Mouse (Mus musculus) C2C12 (cell line): ENCODE results near the gene Adgrv1. TPM values are rescaled to one million over a fixed set of nuclear protein-coding genes. Genes with fewer than 3 reads are reported as not detected.

Experiments
- H3K27me3 ChIP-seq: one replicate; pipeline ENCODE4 v1.6.1; 2011; ENCODE audit not compliant: control insufficient read depth, insufficient read depth, insufficient read length
- H3K36me3 ChIP-seq: one replicate; pipeline ENCODE4 v1.6.1; 2011; ENCODE audit not compliant: control insufficient read depth, insufficient read depth
- H3K4me3 ChIP-seq: one replicate; pipeline ENCODE4 v1.5.1; 2011; ENCODE audit warnings: mild to moderate bottlenecking, control low read depth; ENCODE audit not compliant: poor library complexity, insufficient read depth, severe bottlenecking
- H3K79me2 ChIP-seq: one replicate; pipeline ENCODE4 v1.6.1; 2011; ENCODE audit not compliant: control insufficient read depth, insufficient read depth
- H3K79me3 ChIP-seq: one replicate; pipeline ENCODE4 v1.6.1; 2011; ENCODE audit warnings: low read depth, control low read depth
- H3ac ChIP-seq: one replicate; pipeline ENCODE3; 2011; ENCODE audit warnings: low read depth; ENCODE audit not compliant: control insufficient read depth, insufficient read length
- CEBPB ChIP-seq: IDR thresholded peaks from one replicate; pipeline ENCODE4 v1.6.1; 2011; ENCODE audit warnings: low read depth, mild to moderate bottlenecking, control low read depth, moderate library complexity
- CTCF ChIP-seq: IDR thresholded peaks from one replicate; pipeline ENCODE4 v1.5.1; 2011; ENCODE audit not compliant: control insufficient read depth, insufficient read depth, insufficient read length
- FOSL1 ChIP-seq: IDR thresholded peaks from one replicate; pipeline ENCODE4 v1.8.0; 2011; ENCODE audit warnings: mild to moderate bottlenecking, low read length; ENCODE audit not compliant: poor library complexity, insufficient read depth, severe bottlenecking
- MAX ChIP-seq: IDR thresholded peaks from one replicate; pipeline ENCODE4 v1.6.1; 2011; ENCODE audit warnings: mild to moderate bottlenecking, control low read depth
- MYOD1 ChIP-seq: IDR thresholded peaks from one replicate; pipeline ENCODE4 v1.6.1; 2011; ENCODE audit warnings: low read depth; ENCODE audit not compliant: control insufficient read depth, insufficient read length
- MYOG ChIP-seq: IDR thresholded peaks from one replicate; pipeline ENCODE4 v1.6.1; 2011; ENCODE audit not compliant: control insufficient read depth, insufficient read length; ENCODE audit errors: extremely low read depth
- USF1 ChIP-seq: IDR thresholded peaks from one replicate; pipeline ENCODE4 v1.6.1; 2011; ENCODE audit warnings: low read depth, mild to moderate bottlenecking, control low read depth, moderate library complexity
- polyA plus RNA-seq: library from polyadenylated mRNA; unstranded; fragments of >200 nt; fragmentation: generic; extraction: Trizol; gene quantifications from one replicate; pipeline ENCODE4 v1.2.1, GENCODE M21; 2012; ENCODE audit warnings: missing spikeins

Adgrv1 gene
- polyA plus RNA-seq, 1 experiment = 0.18 TPM

DNA sequence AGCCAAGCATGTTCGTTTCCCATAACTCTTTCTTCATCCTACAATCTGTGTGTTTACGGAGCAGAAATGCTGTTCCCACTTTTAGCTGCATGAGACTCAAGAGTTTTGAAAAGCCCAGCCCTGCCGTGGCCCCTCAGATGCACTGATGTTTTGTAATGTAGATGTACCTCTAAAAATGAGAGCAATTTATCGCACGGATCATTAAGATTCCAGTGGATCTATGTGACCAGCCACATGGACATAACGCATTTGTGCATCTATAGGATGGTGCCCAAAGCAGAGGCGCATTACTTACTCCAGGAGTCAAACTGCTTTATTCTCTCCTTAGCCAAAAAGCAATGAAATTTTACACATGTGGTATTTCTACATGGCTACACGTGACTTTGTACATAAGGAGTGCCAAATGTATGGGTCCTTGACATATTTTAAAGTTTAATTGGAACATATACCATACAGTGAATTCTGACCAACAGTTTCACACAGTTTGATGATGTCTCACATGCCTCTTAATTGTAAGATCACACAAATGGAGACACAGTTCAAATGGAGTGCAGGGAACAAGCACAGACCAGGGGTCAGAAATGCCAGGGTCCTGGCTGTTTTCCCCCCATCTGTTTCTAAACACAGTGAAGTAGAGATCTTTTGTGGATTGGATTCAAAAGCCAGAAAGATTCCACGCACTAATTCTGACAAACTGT is 35.9 kb downstream of the Adgrv1 start:
- Histone ChIP-seq H3ac (no peak overlapping the region), H3K79me3 (no peaks in the 10 kb centered on the region), H3K27me3 (peaks cover 3% of the 10 kb centered on the region), H3K4me3 (no peak overlapping the region), H3K79me2 (no peaks in the 10 kb centered on the region), H3K36me3 (no peaks in the 10 kb centered on the region)
- TF ChIP-seq FOSL1 (no peak), USF1 (no peak), MYOG (no peak), CEBPB (no peak), CTCF (no peak), MAX (no peak), MYOD1 (no peak)

DNA sequence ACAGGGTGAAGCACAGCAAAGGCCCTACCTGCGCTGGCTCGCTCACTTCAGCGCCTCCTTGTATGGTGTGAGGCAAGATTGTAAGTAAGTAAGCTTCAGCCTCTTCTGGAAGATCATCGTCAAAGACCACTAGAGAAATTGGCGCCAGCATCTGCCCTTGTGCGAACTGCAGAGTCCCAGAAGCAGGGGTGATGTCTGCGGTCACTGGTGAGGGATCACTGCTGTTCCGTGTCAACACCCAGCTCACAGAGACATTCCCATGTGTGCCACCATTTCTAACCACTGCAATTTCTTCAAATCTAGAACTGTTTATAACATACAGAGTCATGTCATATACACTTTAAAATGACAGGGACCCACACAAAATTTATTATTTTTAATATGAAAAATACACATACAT is 54.3 kb downstream of the Adgrv1 start:
- no peak overlapping the region for H3ac ChIP-seq
- no peak overlapping the region for H3K4me3 ChIP-seq
- H3K79me2 ChIP-seq = no peaks in the 10 kb centered on the region
- H3K79me3 ChIP-seq = no peaks in the 10 kb centered on the region
- no peaks in the 10 kb centered on the region for H3K36me3 ChIP-seq
- TF ChIP-seq USF1 = no peak
- TF ChIP-seq FOSL1 = no peak
- no peak for TF ChIP-seq CTCF
- TF ChIP-seq MYOD1 = no peak
- no peak for TF ChIP-seq MYOG
- no peak for TF ChIP-seq CEBPB
- TF ChIP-seq MAX = no peak
- H3K27me3 ChIP-seq = no peaks in the 10 kb centered on the region

DNA sequence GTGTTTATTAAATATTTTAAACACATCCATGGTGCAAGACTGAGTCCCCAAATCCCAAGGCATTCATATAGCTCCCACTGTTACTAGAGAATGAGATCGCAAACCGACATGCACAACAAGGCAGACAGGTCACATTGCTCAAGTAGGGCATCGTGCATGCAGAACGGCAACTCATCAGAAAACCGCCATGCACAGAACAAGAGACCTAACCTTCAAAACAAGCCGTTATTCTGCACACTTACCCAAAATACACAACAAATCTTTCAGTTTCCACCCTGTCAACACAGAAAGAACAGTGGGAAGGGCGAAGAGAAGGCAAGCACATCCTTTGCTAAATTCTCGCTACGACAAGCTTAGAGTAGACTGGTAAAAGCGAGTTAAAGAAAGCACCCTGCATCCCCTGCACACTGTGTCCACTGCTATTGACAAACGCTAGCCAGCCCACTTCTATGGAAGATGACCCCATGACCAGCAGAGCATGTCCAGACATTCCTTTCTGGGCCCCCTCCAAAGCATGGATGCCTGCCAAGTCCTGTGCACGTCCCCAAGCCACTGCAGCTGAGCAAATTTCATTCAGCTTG is 62.6 kb downstream of the Adgrv1 start:
- TF ChIP-seq CTCF = no peak
- TF ChIP-seq MAX = no peak
- TF ChIP-seq USF1 = no peak
- no peak for TF ChIP-seq CEBPB
- H3K79me3 ChIP-seq = no peaks in the 10 kb centered on the region
- no peaks in the 10 kb centered on the region for H3K79me2 ChIP-seq
- no peak overlapping the region for H3K4me3 ChIP-seq
- H3K36me3 ChIP-seq = no peaks in the 10 kb centered on the region
- H3K27me3 ChIP-seq = no peaks in the 10 kb centered on the region
- H3ac ChIP-seq = no peak overlapping the region

DNA sequence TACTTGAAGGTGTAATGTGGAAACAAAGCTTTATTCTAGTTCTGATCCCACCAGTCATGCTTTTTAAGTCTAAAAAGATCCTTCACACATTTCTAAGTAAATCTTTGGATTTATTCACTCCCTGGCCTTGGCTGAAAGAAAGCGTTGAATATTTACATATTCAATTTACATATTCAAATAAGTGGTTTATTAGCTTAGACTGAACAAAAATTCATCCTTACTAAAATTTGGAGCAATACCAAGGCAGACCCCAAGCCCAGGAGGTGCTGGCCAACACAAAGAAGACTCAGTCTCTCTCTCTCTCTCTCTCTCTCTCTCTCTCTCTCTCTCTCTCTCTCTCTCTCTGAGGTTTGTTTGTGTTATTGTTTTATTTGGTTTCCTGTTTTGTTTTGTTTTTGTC is 82.9 kb downstream of the Adgrv1 start:
- Histone ChIP-seq H3K79me2 (no peaks in the 10 kb centered on the region), H3ac (no peak overlapping the region), H3K27me3 (no peaks in the 10 kb centered on the region), H3K4me3 (no peak overlapping the region), H3K36me3 (no peaks in the 10 kb centered on the region), H3K79me3 (no peaks in the 10 kb centered on the region)
- TF ChIP-seq USF1 (no peak), CEBPB (no peak), CTCF (no peak), MYOG (no peak), MYOD1 (no peak), FOSL1 (no peak), MAX (no peak)

DNA sequence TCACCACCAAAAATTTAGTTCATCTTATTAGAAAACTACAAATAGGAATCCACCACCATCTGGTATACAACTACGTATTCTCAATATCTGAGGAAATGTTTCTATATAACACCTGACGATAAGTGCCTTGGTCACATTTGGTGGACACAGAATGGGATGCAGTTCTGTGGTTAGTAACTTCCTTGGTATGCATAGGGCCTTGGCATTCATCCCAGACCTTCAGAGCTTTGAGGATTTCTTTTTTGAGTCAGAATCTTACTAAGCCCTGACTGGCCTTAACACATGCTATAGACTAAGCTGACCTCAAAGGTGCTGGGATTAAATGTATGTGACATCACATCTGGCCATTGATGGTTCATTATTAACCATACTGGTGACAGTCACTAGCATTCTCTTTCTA is 98.0 kb downstream of the Adgrv1 start:
- no peak overlapping the region for H3K4me3 ChIP-seq
- no peaks in the 10 kb centered on the region for H3K36me3 ChIP-seq
- no peaks in the 10 kb centered on the region for H3K27me3 ChIP-seq
- H3K79me3 ChIP-seq = no peaks in the 10 kb centered on the region
- TF ChIP-seq MAX (no peak), CTCF (no peak), FOSL1 (no peak), CEBPB (no peak), MYOG (no peak), USF1 (no peak), MYOD1 (no peak)
- no peaks in the 10 kb centered on the region for H3K79me2 ChIP-seq
- H3ac ChIP-seq = no peak overlapping the region

DNA sequence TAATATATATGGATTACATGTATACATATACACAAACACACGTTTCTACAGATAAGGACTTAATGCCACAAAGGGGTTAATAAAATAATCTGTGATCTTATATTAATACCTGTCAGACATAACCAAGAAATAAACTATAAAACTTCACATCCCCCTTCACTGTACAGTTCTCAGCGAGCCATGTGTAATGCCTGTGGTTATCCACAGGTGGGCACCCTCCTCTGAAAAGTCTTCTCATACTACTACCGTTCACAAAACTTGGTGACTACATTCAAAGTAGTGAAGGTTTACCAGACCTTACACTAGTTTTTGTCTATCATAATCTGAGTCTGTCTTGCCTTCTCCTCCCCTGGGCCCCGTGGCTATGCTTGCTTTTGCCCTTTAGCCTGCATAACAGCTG is 106.3 kb downstream of the Adgrv1 start:
- Histone ChIP-seq H3K79me3 (no peaks in the 10 kb centered on the region), H3K4me3 (no peak overlapping the region), H3ac (no peak overlapping the region), H3K79me2 (no peaks in the 10 kb centered on the region), H3K36me3 (no peaks in the 10 kb centered on the region), H3K27me3 (peaks cover 3% of the 10 kb centered on the region)
- no peak for TF ChIP-seq MYOD1
- TF ChIP-seq FOSL1 = no peak
- TF ChIP-seq MAX = no peak
- TF ChIP-seq MYOG = no peak
- TF ChIP-seq CEBPB = no peak
- no peak for TF ChIP-seq USF1
- no peak for TF ChIP-seq CTCF
